Mouse (Mus musculus) intestine, embryonic 16.5 days (tissue): ENCODE measurements around the gene Tppp3. TPM values are rescaled to one million over a fixed set of nuclear protein-coding genes. Genes with fewer than 3 reads are reported as not detected.
A peak's percentile ranks its signal among the peaks of the same experiment; 100 is the strongest.

Experiments
- ATAC-seq: fragments of 200-750 bp; cut with Nextera tagmentation; 2 replicates; pipeline ENCODE4 v1.8.0; 2017; ENCODE audit warnings: moderate TSS enrichment, moderate library complexity
- H3K27ac ChIP-seq: fragments of 300-500 bp; sonication (generic); 2 replicates; pipeline ENCODE4 v1.5.1; 2014; ENCODE audit warnings: mild to moderate bottlenecking, low read length
- H3K27me3 ChIP-seq: fragments of 300-500 bp; sonication (generic); replicated peaks from 2 replicates; pipeline ENCODE4 v1.6.1; 2014; ENCODE audit warnings: low read length, control low read depth, mixed read lengths; ENCODE audit not compliant: control insufficient read depth, insufficient read depth
- H3K36me3 ChIP-seq: fragments of 300-500 bp; sonication (generic); 2 replicates; pipeline ENCODE4 v1.6.1; 2014; ENCODE audit warnings: low read length, control low read depth; ENCODE audit not compliant: control insufficient read depth, insufficient read depth
- H3K4me1 ChIP-seq: fragments of 300-500 bp; sonication (generic); 2 replicates; pipeline ENCODE4 v1.6.1; 2014; ENCODE audit warnings: low read length, control low read depth, mixed read lengths; ENCODE audit not compliant: control insufficient read depth, insufficient read depth
- H3K4me2 ChIP-seq: fragments of 300-500 bp; sonication (generic); 2 replicates; pipeline ENCODE4 v1.6.1; 2014; ENCODE audit warnings: low read depth, low read length, control low read depth
- H3K4me3 ChIP-seq: fragments of 300-500 bp; sonication (generic); 2 replicates; pipeline ENCODE4 v1.5.1; 2014; ENCODE audit warnings: mild to moderate bottlenecking, low read length
- H3K9ac ChIP-seq: fragments of 300-500 bp; sonication (generic); 2 replicates; pipeline ENCODE4 v1.6.1; 2014; ENCODE audit warnings: low read depth, low read length
- H3K9me3 ChIP-seq: fragments of 300-500 bp; sonication (generic); 2 replicates; pipeline ENCODE4 v1.6.1; 2016; ENCODE audit warnings: low read length, control low read depth; ENCODE audit not compliant: control insufficient read depth
- WGBS: fragments of 180-500 bp; shearing (Covaris S2); extraction: QIAGEN DNeasy Blood & Tissue Kit; methylation state at CpG from one replicate; pipeline ENCODE4 v1.1.7; 2014; 5-methylcytosine and 5-hydroxymethylcytosine counted together
- polyA plus RNA-seq: library from polyadenylated mRNA; unstranded; fragments of >200 nt; fragmentation: Nextera tagmentation; extraction: Ambion mirVana; gene quantifications from 2 replicates; pipeline ENCODE4 v1.2.1, GENCODE M21; 2015

Tppp3 gene
- polyA plus RNA-seq: 41.9 and 42.3 TPM in 2 replicates

- ATAC-seq: peak; percentile 95
- Histone ChIP-seq H3K9ac (peak within 1 kb of the TSS; percentile 27; the same call in 1 of the 2 replicates), H3K36me3 (no peaks in the 10 kb centered on the region), H3K4me1 (peaks cover 38% of the 10 kb centered on the region), H3K27me3 (no peaks in the 10 kb centered on the region; the same call in 1 of the 2 replicates), H3K4me3 (peak within 1 kb of the TSS; percentile 39), H3K9me3 (no peaks in the 10 kb centered on the region), H3K4me2 (peak within 1 kb of the TSS; percentile 54), H3K27ac (no peak within 1 kb of the TSS)
- 6% methylated on average over 25 of the region's 25 CpGs for WGBS
Observed at GRCm38 (mm10) chr8:105471314-105472015, at the start of gene Tppp3. Tppp3 (minus strand) TSS chr8:105471526.

- H3K4me2 ChIP-seq: no peak overlapping the region
- H3K27me3 ChIP-seq: no peaks in the 10 kb centered on the region; the same call in 1 of the 2 replicates
- no peak overlapping the region for H3K9ac ChIP-seq
- peaks cover 7% of the 10 kb centered on the region for H3K36me3 ChIP-seq
- H3K4me3 ChIP-seq: no peak overlapping the region
- ATAC-seq: no peak
- no peak overlapping the region for H3K27ac ChIP-seq
- no peaks in the 10 kb centered on the region for H3K9me3 ChIP-seq
- 11% methylated on average over 3 of the region's 3 CpGs for WGBS
- peaks cover 21% of the 10 kb centered on the region for H3K4me1 ChIP-seq
Observed at GRCm38 (mm10) chr8:105521061-105521460, 49.7 kb upstream of the Tppp3 start.

DNA sequence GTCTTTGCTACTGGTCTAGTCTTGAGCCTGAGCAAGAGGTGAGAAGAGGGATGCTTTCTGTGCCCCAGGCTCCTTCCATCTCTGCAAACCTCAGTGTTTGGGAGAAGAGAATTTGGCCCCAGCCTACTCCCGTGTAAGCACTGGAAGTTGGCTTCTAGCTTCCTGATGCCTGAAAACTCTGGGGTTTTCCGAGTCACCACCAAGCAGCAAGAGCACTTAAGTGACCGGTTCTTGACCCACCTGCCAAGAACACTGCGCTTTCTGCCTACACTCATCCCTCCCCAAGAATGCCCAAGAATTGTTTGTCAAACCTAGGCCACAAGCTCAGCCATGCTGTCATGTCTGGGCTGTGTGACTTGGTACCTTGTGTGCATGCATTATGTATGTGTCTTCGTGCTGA lies 49.2 kb upstream of the Tppp3 start:
- Histone ChIP-seq H3K27me3 (no peaks in the 10 kb centered on the region; the same call in 1 of the 2 replicates), H3K9ac (no peak overlapping the region), H3K4me1 (peaks cover 22% of the 10 kb centered on the region), H3K27ac (no peak overlapping the region), H3K9me3 (no peaks in the 10 kb centered on the region), H3K4me2 (no peak overlapping the region), H3K36me3 (peaks cover 7% of the 10 kb centered on the region), H3K4me3 (no peak overlapping the region)
- 51% methylated on average over 5 of the region's 5 CpGs for WGBS
- no peak for ATAC-seq

GRCm38 (mm10) chr8:105519591-105519990 lies 48.3 kb upstream of the Tppp3 start:
- Histone ChIP-seq H3K4me1 (peaks cover 22% of the 10 kb centered on the region), H3K9me3 (no peaks in the 10 kb centered on the region), H3K9ac (no peak overlapping the region), H3K27ac (no peak overlapping the region), H3K4me2 (peak overlapping the region; percentile 99), H3K4me3 (peak overlapping the region; percentile 64; the same call in 1 of the 2 replicates), H3K27me3 (no peaks in the 10 kb centered on the region; the same call in 1 of the 2 replicates), H3K36me3 (no peaks in the 10 kb centered on the region)
- no peak for ATAC-seq
- 19% methylated on average over 2 of the region's 2 CpGs for WGBS

DNA sequence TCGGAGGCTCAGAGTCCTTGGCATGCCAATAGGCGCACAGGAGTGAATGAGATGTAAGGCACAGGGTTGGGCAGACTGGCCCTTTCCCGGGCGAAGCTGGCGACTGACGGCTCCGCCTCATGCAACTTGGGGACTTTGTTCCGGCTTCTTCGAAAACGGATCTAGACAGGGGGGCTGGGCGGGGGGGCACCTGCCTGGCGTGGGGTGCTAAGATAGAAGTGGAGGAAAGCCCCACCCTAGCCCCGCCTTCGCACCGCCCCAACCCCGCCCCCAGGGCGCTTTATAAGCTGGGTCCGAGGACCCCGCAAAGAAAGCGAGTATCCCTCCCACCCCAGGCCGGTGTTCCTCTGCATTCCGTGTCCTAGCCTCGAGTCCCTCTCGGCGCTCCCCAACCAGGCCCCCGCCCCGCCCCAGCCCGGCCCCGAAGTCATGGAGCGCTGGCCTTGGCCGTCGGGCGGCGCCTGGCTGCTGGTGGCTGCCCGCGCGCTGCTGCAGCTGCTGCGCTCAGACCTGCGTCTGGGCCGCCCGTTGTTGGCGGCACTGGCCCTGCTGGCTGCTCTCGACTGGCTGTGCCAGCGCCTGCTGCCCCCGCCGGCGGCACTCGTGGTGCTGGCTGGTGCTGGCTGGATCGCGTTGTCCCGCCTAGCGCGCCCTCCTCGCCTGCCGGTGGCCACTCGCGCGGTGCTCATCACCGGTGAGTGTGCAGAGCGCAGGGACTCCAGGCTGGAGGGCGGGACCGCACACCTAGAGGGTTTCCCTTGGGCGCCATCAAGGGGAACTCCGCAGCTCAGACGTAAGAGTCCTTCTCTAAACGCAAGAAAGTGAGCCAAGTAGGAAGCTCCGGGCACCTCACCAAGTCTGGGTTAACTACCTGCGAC lies 47.3 kb upstream of the Tppp3 start, which contains the start of gene Hsd11b2:
Hsd11b2 (plus strand) TSS at position 320 of the 878 bp plus-strand sequence.
- no peaks in the 10 kb centered on the region for H3K36me3 ChIP-seq
- H3K27ac ChIP-seq: no peak within 1 kb of the TSS
- peaks cover 22% of the 10 kb centered on the region for H3K4me1 ChIP-seq
- no peaks in the 10 kb centered on the region; the same call in 1 of the 2 replicates for H3K27me3 ChIP-seq
- H3K4me2 ChIP-seq: peak within 1 kb of the TSS; percentile 99
- H3K9me3 ChIP-seq: no peaks in the 10 kb centered on the region
- peak within 1 kb of the TSS; percentile 71 for H3K9ac ChIP-seq
- under 1% methylated on average over 68 of the region's 68 CpGs for whole genome bisulfite sequencing
- H3K4me3 ChIP-seq: peak within 1 kb of the TSS; percentile 64
- ATAC-seq: peak; percentile 77

- Histone ChIP-seq H3K4me3 (no peak overlapping the region), H3K36me3 (no peaks in the 10 kb centered on the region), H3K9ac (no peak overlapping the region), H3K27me3 (no peaks in the 10 kb centered on the region; the same call in 1 of the 2 replicates), H3K4me2 (no peak overlapping the region), H3K9me3 (no peaks in the 10 kb centered on the region), H3K27ac (no peak overlapping the region), H3K4me1 (peaks cover 22% of the 10 kb centered on the region)
- 37% methylated on average over 8 of the region's 8 CpGs for whole genome bisulfite sequencing
- no peak for ATAC-seq
Observed at GRCm38 (mm10) chr8:105517346-105517745, 46.0 kb upstream of the Tppp3 start.

- peak overlapping the region; percentile 43 for H3K4me2 ChIP-seq
- no peak overlapping the region for H3K27ac ChIP-seq
- peaks cover 22% of the 10 kb centered on the region for H3K4me1 ChIP-seq
- ATAC-seq: peak; percentile 30
- no peaks in the 10 kb centered on the region; the same call in 1 of the 2 replicates for H3K27me3 ChIP-seq
- H3K36me3 ChIP-seq: no peaks in the 10 kb centered on the region
- 13% methylated on average over 12 of the region's 12 CpGs for WGBS
- H3K9ac ChIP-seq: no peak overlapping the region; the same call in 1 of the 2 replicates
- H3K9me3 ChIP-seq: no peaks in the 10 kb centered on the region
- peak overlapping the region; percentile 14; the same call in 1 of the 2 replicates for H3K4me3 ChIP-seq
Observed at GRCm38 (mm10) chr8:105516018-105516645, 44.8 kb upstream of the Tppp3 start.

DNA sequence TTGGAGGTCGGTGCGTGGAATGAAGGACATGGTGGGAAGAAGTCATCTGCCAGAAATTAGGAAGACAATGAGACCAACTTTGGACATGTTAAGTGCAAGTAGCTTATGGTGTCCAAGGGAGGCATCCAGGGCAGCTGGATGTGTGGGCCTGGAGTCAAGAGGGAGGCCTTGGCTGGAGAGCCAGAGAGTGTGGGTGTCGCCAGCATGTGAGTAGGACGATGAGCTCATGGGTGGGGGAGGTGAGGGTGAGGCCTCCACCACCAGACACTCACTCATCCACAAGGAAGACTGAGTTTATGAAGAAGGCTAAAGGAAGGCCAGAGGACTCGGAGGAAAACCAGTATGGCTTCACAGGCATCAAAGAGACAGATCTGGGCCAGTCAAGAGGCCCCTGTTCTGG lies 43.3 kb upstream of the Tppp3 start:
- WGBS: 69% methylated on average over 5 of the region's 5 CpGs
- no peak overlapping the region for H3K9ac ChIP-seq
- H3K4me1 ChIP-seq: peaks cover 22% of the 10 kb centered on the region
- no peaks in the 10 kb centered on the region; the same call in 1 of the 2 replicates for H3K27me3 ChIP-seq
- H3K9me3 ChIP-seq: no peaks in the 10 kb centered on the region
- no peak overlapping the region for H3K4me2 ChIP-seq
- H3K4me3 ChIP-seq: no peak overlapping the region
- H3K27ac ChIP-seq: no peak overlapping the region
- no peak for ATAC-seq
- H3K36me3 ChIP-seq: no peaks in the 10 kb centered on the region

- WGBS: 92% methylated on average over 6 of the region's 6 CpGs
- Histone ChIP-seq H3K4me1 (peaks cover 18% of the 10 kb centered on the region), H3K4me2 (no peak overlapping the region), H3K4me3 (no peak overlapping the region), H3K36me3 (no peaks in the 10 kb centered on the region), H3K9ac (no peak overlapping the region), H3K27me3 (no peaks in the 10 kb centered on the region; the same call in 1 of the 2 replicates), H3K27ac (no peak overlapping the region), H3K9me3 (no peaks in the 10 kb centered on the region)
- no peak for ATAC-seq
Observed at GRCm38 (mm10) chr8:105514194-105514593, 42.9 kb upstream of the Tppp3 start.
